Mouse (Mus musculus): Measurements from ENCODE around the gene Slc25a3. TPM values are rescaled to one million over a fixed set of nuclear protein-coding genes. Genes with fewer than 3 reads are reported as not detected.

Gene Slc25a3
- total and polyA plus RNA-seq, 3 experiments, result 428 to 792 (median 509) TPM

- Histone ChIP-seq H3K79me2 (replicated peaks; ENCODE audit: control insufficient read depth, extremely low read depth, insufficient read depth, poor library complexity, severe bottlenecking) (peaks cover 6% of the 10 kb centered on the region), H3K27ac (ENCODE audit: insufficient read depth, low read depth) (no peak overlapping the region), H3K4me2 (ENCODE audit: insufficient read depth, low read depth, poor library complexity, severe bottlenecking) (peak overlapping the region; percentile 63), H3K27me3 (replicated peaks) (no peaks in the 10 kb centered on the region), H3K4me3 (replicated peaks in 1 of 3; ENCODE audit: low read depth in 2 of 3, low read length in 2 of 3, poor library complexity in 1 of 3) (peak overlapping the region; percentile 66 to 94 (median 81)), H3K9me3 (replicated peaks; ENCODE audit: low read length) (no peaks in the 10 kb centered on the region), H3K4me1 (ENCODE audit: control insufficient read depth in 1 of 2, insufficient read depth in 2 of 2) (peaks cover 0 to 18% of the 10 kb centered on the region in 2 experiments; a peak in 2 of 4 replicates), H3K36me3 (replicated peaks in 1 of 2; ENCODE audit: control insufficient read depth in 1 of 2, insufficient read depth in 1 of 2, low read length in 1 of 2) (peaks cover 3 to 8% of the 10 kb centered on the region in 2 experiments), H3K9ac (ENCODE audit: insufficient read depth, low read depth) (peak overlapping the region; percentile 55)
- no peak for TF ChIP-seq UBTF (IDR thresholded peaks at IDR 0.05; ENCODE audit: low read depth, low read length)
- TF ChIP-seq BHLHE40 (IDR thresholded peaks at IDR 0.05; ENCODE audit: low read depth, low read length), result 0 out of 2 replicates have a peak, but pooled peaks have one; percentile 30
- in situ Hi-C loops (cut with MboI; ENCODE audit: low pct_ligation_motif_present, low pct_unique_long_range_greater_than_20kb, low sequenced_read_pairs) (no loop called here), dilution Hi-C loops (cut with MboI; ENCODE audit: extremely low pct_ligation_motif_present, extremely low pct_unique_long_range_greater_than_20kb, low sequenced_read_pairs) (no loop called here)
- no peak for DNase-seq (ENCODE audit: extremely low read depth)
Measured at GRCm38 (mm10) chr10:91083393-91083927, 40.4 kb downstream of the Slc25a3 start.

GRCm38 (mm10) chr10:91082550-91083392, 41.1 kb downstream of the Slc25a3 start, which contains the start of the genes Apaf1 and Ikbip:
Gene Apaf1, minus strand, starts transcription at chr10:91082770.
Gene Ikbip, plus strand, starts transcription at chr10:91082940.
- H3K36me3 ChIP-seq (replicated peaks in 1 of 2; ENCODE audit: control insufficient read depth in 1 of 2, insufficient read depth in 1 of 2, low read length in 1 of 2), result peaks cover 3 to 11% of the 10 kb centered on the region in 2 experiments
- peak within 1 kb of the TSS; percentile 84 for H3K9ac ChIP-seq (ENCODE audit: insufficient read depth, low read depth)
- dilution Hi-C loops (cut with MboI; ENCODE audit: extremely low pct_ligation_motif_present, extremely low pct_unique_long_range_greater_than_20kb, low sequenced_read_pairs) (no loop called here), in situ Hi-C loops (cut with MboI; ENCODE audit: low pct_ligation_motif_present, low pct_unique_long_range_greater_than_20kb, low sequenced_read_pairs) (no loop called here)
- peak within 1 kb of the TSS; percentile 63 for H3K4me2 ChIP-seq (ENCODE audit: insufficient read depth, low read depth, poor library complexity, severe bottlenecking)
- peaks cover 1 to 22% of the 10 kb centered on the region in 2 experiments; a peak in 2 of 4 replicates for H3K4me1 ChIP-seq (ENCODE audit: control insufficient read depth in 1 of 2, insufficient read depth in 2 of 2)
- no peaks in the 10 kb centered on the region for H3K9me3 ChIP-seq (replicated peaks; ENCODE audit: low read length)
- no peak; the same call in 1 of the 2 replicates for TF ChIP-seq SIN3A (IDR thresholded peaks at IDR 0.05; ENCODE audit: low read length)
- no peak for TF ChIP-seq ZNF384 (IDR thresholded peaks at IDR 0.05; ENCODE audit: low read depth, low read length)
- TF ChIP-seq USF1 (IDR thresholded peaks at IDR 0.05; ENCODE audit: low read depth, low read length), result peak; percentile 33; the same call in 1 of the 2 replicates
- peak; percentile 41; the same call in 1 of the 2 replicates for TF ChIP-seq ELF1 (IDR thresholded peaks at IDR 0.05; ENCODE audit: low read depth, low read length)
- TF ChIP-seq NRF1 (IDR thresholded peaks at IDR 0.05; ENCODE audit: low read depth, low read length), result peak; percentile 91
- 0 out of 2 replicates have a peak, but pooled peaks have one; percentile 20 for TF ChIP-seq TBP (conservative IDR thresholded peaks at IDR 0.05; ENCODE audit: low read depth, low read length)
- TF ChIP-seq TCF12 (IDR thresholded peaks at IDR 0.05; ENCODE audit: low read depth, low read length), result peak; percentile 76; the same call in 1 of the 2 replicates
- no peak for TF ChIP-seq ZC3H11A (IDR thresholded peaks at IDR 0.05; ENCODE audit: low read depth, low read length)
- TF ChIP-seq JUND (conservative IDR thresholded peaks at IDR 0.05; ENCODE audit: low read depth, low read length), result no peak
- peak; percentile 88 for TF ChIP-seq NELFE (IDR thresholded peaks at IDR 0.05; ENCODE audit: low read depth, low read length)
- peak; percentile 41; the same call in 1 of the 2 replicates for TF ChIP-seq MXI1 (IDR thresholded peaks at IDR 0.05; ENCODE audit: low read depth, low read length)
- peak; percentile 87; the same call in 1 of the 2 replicates for TF ChIP-seq ZMIZ1 (IDR thresholded peaks at IDR 0.05; ENCODE audit: low read depth, low read length)
- no peak for TF ChIP-seq MAZ (IDR thresholded peaks at IDR 0.05; ENCODE audit: low read depth, low read length)
- TF ChIP-seq IRF4 (IDR thresholded peaks at IDR 0.05; ENCODE audit: low read depth, low read length), result no peak
- TF ChIP-seq MYC (IDR thresholded peaks at IDR 0.05; ENCODE audit: low read depth, low read length), result no peak
- TF ChIP-seq CTCF (conservative IDR thresholded peaks at IDR 0.05 in 1 of 2, IDR thresholded peaks at IDR 0.05 in 1 of 2; ENCODE audit: low read depth in 2 of 2, low read length in 2 of 2), result no peak
- no peak for TF ChIP-seq MAFK (IDR thresholded peaks at IDR 0.05; ENCODE audit: insufficient replicate concordance, low read length)
- peak; percentile 55; the same call in 1 of the 2 replicates for TF ChIP-seq POLR2AphosphoS2 (IDR thresholded peaks at IDR 0.05; ENCODE audit: low read depth, low read length)
- peak; percentile 92 for TF ChIP-seq POLR2A (IDR thresholded peaks at IDR 0.05; ENCODE audit: low read depth, low read length)
- peaks cover 6% of the 10 kb centered on the region for H3K79me2 ChIP-seq (replicated peaks; ENCODE audit: control insufficient read depth, extremely low read depth, insufficient read depth, poor library complexity, severe bottlenecking)
- H3K4me3 ChIP-seq (replicated peaks in 1 of 3; ENCODE audit: low read depth in 2 of 3, low read length in 2 of 3, poor library complexity in 1 of 3), result peak within 1 kb of the TSS; percentile 90 to 96 (median 94)
- peak; percentile 96 for DNase-seq (ENCODE audit: extremely low read depth)
- H3K27me3 ChIP-seq (replicated peaks), result no peaks in the 10 kb centered on the region
- H3K27ac ChIP-seq (ENCODE audit: insufficient read depth, low read depth), result peak within 1 kb of the TSS; percentile 81
